Mouse (Mus musculus) MEL (cell line): ENCODE measurements around the gene Il17c. TPM values are rescaled to one million over a fixed set of nuclear protein-coding genes. Genes with fewer than 3 reads are reported as not detected.

Source experiments
- DNase-seq: peaks from one replicate; pipeline ENCODE4 v3.0.0; 2011; ENCODE audit warnings: low read depth, low spot score
- H3K27ac ChIP-seq: 2 replicates; pipeline ENCODE4 v1.5.1; 2012; ENCODE audit warnings: low read depth, mild to moderate bottlenecking, control low read depth, low read length, moderate library complexity; ENCODE audit not compliant: control insufficient read depth
- H3K27me3 ChIP-seq, 2 experiments: fragments of 150-350 bp in 1 of 2; sonication (generic) in 1 of 2; 2 replicates each; pipeline ENCODE4 v1.6.1; 2012; ENCODE audit warnings: low read length in 2 of 2, mild to moderate bottlenecking in 2 of 2, improper control_type of control experiment in 1 of 2, moderate library complexity in 1 of 2; ENCODE audit not compliant: insufficient read depth in 2 of 2, control insufficient read depth in 1 of 2
- H3K36me3 ChIP-seq, 2 experiments: 2 replicates each; pipeline ENCODE4 v1.6.1; 2012 to 2014; ENCODE audit warnings: low read length in 2 of 2, improper control_type of control experiment in 1 of 2, inconsistent platforms in 1 of 2, mild to moderate bottlenecking in 1 of 2; ENCODE audit not compliant: insufficient read depth in 2 of 2, control insufficient read depth in 1 of 2
- H3K4me1 ChIP-seq, 2 experiments: fragments of 150-350 bp in 1 of 2; sonication (generic) in 1 of 2; 2 replicates each; pipeline ENCODE4 v1.6.1; 2012; ENCODE audit warnings: low read length in 2 of 2, improper control_type of control experiment in 1 of 2, mild to moderate bottlenecking in 1 of 2; ENCODE audit not compliant: insufficient read depth in 2 of 2, control insufficient read depth in 1 of 2
- H3K4me3 ChIP-seq, 2 experiments: fragments of 150-350 bp in 1 of 2; sonication (generic) in 1 of 2; 2 replicates each; pipeline ENCODE4 v1.5.1; 2012; ENCODE audit warnings: low read depth in 2 of 2, low read length in 2 of 2, mild to moderate bottlenecking in 2 of 2, moderate library complexity in 2 of 2, control low read depth in 1 of 2, improper control_type of control experiment in 1 of 2; ENCODE audit not compliant: control insufficient read depth in 1 of 2, insufficient read depth in 1 of 2
- H3K79me2 ChIP-seq: 2 replicates; pipeline ENCODE4 v1.6.1; 2012; ENCODE audit warnings: mild to moderate bottlenecking, low read length, moderate library complexity; ENCODE audit not compliant: control insufficient read depth, poor library complexity, insufficient read depth
- H3K9ac ChIP-seq: 2 replicates; pipeline ENCODE4 v1.6.1; 2012; ENCODE audit warnings: low read depth, mild to moderate bottlenecking, control low read depth, low read length, moderate library complexity; ENCODE audit not compliant: control insufficient read depth, poor library complexity, severe bottlenecking
- H3K9me3 ChIP-seq: fragments of 150-350 bp; sonication (generic); replicated peaks from 2 replicates; pipeline ENCODE4 v1.6.1; 2012; ENCODE audit warnings: mild to moderate bottlenecking, low read length, improper control_type of control experiment, moderate library complexity; ENCODE audit not compliant: insufficient read depth
- BHLHE40 ChIP-seq: IDR thresholded peaks from 2 replicates; pipeline ENCODE4 v1.6.1; 2012; ENCODE audit warnings: low read depth, mild to moderate bottlenecking, inconsistent platforms, low read length, improper control_type of control experiment, borderline replicate concordance
- GABPA ChIP-seq: IDR thresholded peaks from 2 replicates; pipeline ENCODE4 v1.6.1; 2012; ENCODE audit warnings: low read depth, mild to moderate bottlenecking, inconsistent platforms, low read length, improper control_type of control experiment, moderate library complexity
- GATA1 ChIP-seq: IDR thresholded peaks from 2 replicates; pipeline ENCODE4 v1.6.1; 2011; ENCODE audit warnings: low read depth, low read length, improper control_type of control experiment
- HCFC1 ChIP-seq: IDR thresholded peaks from 2 replicates; pipeline ENCODE4 v1.6.1; 2012; ENCODE audit warnings: low read depth, mild to moderate bottlenecking, inconsistent platforms, low read length, improper control_type of control experiment, moderate library complexity
- JUND ChIP-seq: IDR thresholded peaks from 2 replicates; pipeline ENCODE4 v1.6.1; 2011; ENCODE audit warnings: low read depth, mild to moderate bottlenecking, improper control_type of control experiment, low read length
- KAT2A ChIP-seq: conservative IDR thresholded peaks from 2 replicates; pipeline ENCODE4 v1.6.1; 2012; ENCODE audit warnings: low read depth, low read length, improper control_type of control experiment, inconsistent platforms
- MAFK ChIP-seq: IDR thresholded peaks from 2 replicates; pipeline ENCODE4 v1.6.1; 2011; ENCODE audit warnings: low read depth, mild to moderate bottlenecking, low read length, improper control_type of control experiment, borderline replicate concordance
- MEF2A ChIP-seq: IDR thresholded peaks from 2 replicates; pipeline ENCODE4 v1.6.1; 2014; ENCODE audit warnings: low read depth, mild to moderate bottlenecking, inconsistent platforms, low read length, improper control_type of control experiment; ENCODE audit not compliant: poor library complexity, insufficient replicate concordance, severe bottlenecking; ENCODE audit errors: extremely low read depth
- MYC ChIP-seq: IDR thresholded peaks from 2 replicates; pipeline ENCODE4 v1.6.1; 2011; ENCODE audit warnings: low read depth, mild to moderate bottlenecking, low read length, improper control_type of control experiment, moderate library complexity
- NRF1 ChIP-seq: IDR thresholded peaks from 2 replicates; pipeline ENCODE4 v1.6.1; 2014; ENCODE audit warnings: low read depth, mild to moderate bottlenecking, inconsistent platforms, low read length, improper control_type of control experiment, moderate library complexity; ENCODE audit not compliant: poor library complexity, insufficient read depth, severe bottlenecking
- POLR2A ChIP-seq, 2 experiments: IDR thresholded peaks; 2 replicates each; pipeline ENCODE4 v1.6.1; 2011 to 2012; ENCODE audit warnings: low read length in 2 of 2, mild to moderate bottlenecking in 2 of 2, control low read depth in 1 of 2, improper control_type of control experiment in 1 of 2, low read depth in 1 of 2, moderate library complexity in 1 of 2; ENCODE audit not compliant: control insufficient read depth in 1 of 2, insufficient read depth in 1 of 2, poor library complexity in 1 of 2
- POLR2AphosphoS2 ChIP-seq: IDR thresholded peaks from 2 replicates; pipeline ENCODE4 v1.6.1; 2011; ENCODE audit warnings: low read length, improper control_type of control experiment
- POLR2AphosphoS5 ChIP-seq: IDR thresholded peaks from 2 replicates; pipeline ENCODE4 v1.6.1; 2012; ENCODE audit warnings: low read depth, borderline replicate concordance, mild to moderate bottlenecking, inconsistent platforms, low read length, moderate library complexity, mixed read lengths
- RAD21 ChIP-seq: IDR thresholded peaks from 2 replicates; pipeline ENCODE4 v1.6.1; 2011; ENCODE audit warnings: mild to moderate bottlenecking, low read depth, low read length, improper control_type of control experiment
- RCOR1 ChIP-seq: IDR thresholded peaks from 2 replicates; pipeline ENCODE4 v1.6.1; 2012; ENCODE audit warnings: low read depth, mild to moderate bottlenecking, inconsistent platforms, low read length, improper control_type of control experiment
- TCF12 ChIP-seq: IDR thresholded peaks from 2 replicates; pipeline ENCODE4 v1.6.1; 2014; ENCODE audit warnings: low read depth, mild to moderate bottlenecking, inconsistent platforms, low read length, improper control_type of control experiment, moderate library complexity
- USF1 ChIP-seq: IDR thresholded peaks from 2 replicates; pipeline ENCODE4 v1.6.1; 2014; ENCODE audit warnings: low read depth, mild to moderate bottlenecking, inconsistent platforms, low read length, improper control_type of control experiment, moderate library complexity
- USF2 ChIP-seq, 2 experiments: IDR thresholded peaks; 2 replicates each; pipeline ENCODE4 v1.6.1; 2011 to 2012; ENCODE audit warnings: improper control_type of control experiment in 2 of 2, low read length in 2 of 2, borderline replicate concordance in 1 of 2, inconsistent platforms in 1 of 2, low read depth in 1 of 2, mild to moderate bottlenecking in 1 of 2; ENCODE audit not compliant: insufficient read depth in 1 of 2
- ZC3H11A ChIP-seq: IDR thresholded peaks from 2 replicates; pipeline ENCODE4 v1.6.1; 2012; ENCODE audit warnings: low read depth, mild to moderate bottlenecking, inconsistent platforms, low read length, improper control_type of control experiment
- ZMIZ1 ChIP-seq: IDR thresholded peaks from 2 replicates; pipeline ENCODE4 v1.6.1; 2012; ENCODE audit warnings: low read depth, mild to moderate bottlenecking, inconsistent platforms, low read length, improper control_type of control experiment, moderate library complexity
- ZNF384 ChIP-seq: IDR thresholded peaks from 2 replicates; pipeline ENCODE4 v1.6.1; 2012; ENCODE audit warnings: low read depth, mild to moderate bottlenecking, inconsistent platforms, low read length, improper control_type of control experiment
- polyA plus RNA-seq, 2 experiments: library from polyadenylated mRNA; stranded (reverse) in 1 of 2; unstranded in 1 of 2; fragments of >175 nt in 1 of 2; fragments of >200 nt in 1 of 2; gene quantifications; 2 replicates each; pipeline versions ENCODE4 v1.2.1 to v1.2.4; 2012; ENCODE audit warnings: low replicate concordance in 2 of 2, low read depth in 1 of 2; ENCODE audit not compliant: insufficient read length in 2 of 2, insufficient read depth in 1 of 2, missing spikeins in 1 of 2
- total RNA-seq: library from RNA; depleted of rRNA; stranded (reverse); fragments of 300-350 nt; gene quantifications from 2 replicates; pipeline ENCODE4 v1.2.3, GENCODE M21; 2012

The Il17c gene
- total and polyA plus RNA-seq, 3 experiments = 0.43 TPM; not detected in 2

- no peak for DNase-seq
- H3K79me2 ChIP-seq = no peaks in the 10 kb centered on the region; the same call in 1 of the 2 replicates
- H3K36me3 ChIP-seq = peaks cover 0 to 12% of the 10 kb centered on the region in 2 experiments; a peak in 3 of 4 replicates
- H3K4me3 ChIP-seq = no peak overlapping the region
- H3K9me3 ChIP-seq = no peaks in the 10 kb centered on the region
- no peak for TF ChIP-seq MEF2A
- TF ChIP-seq POLR2AphosphoS5 = no peak
- TF ChIP-seq NRF1 = no peak
- TF ChIP-seq TCF12 = no peak
- TF ChIP-seq MYC = no peak
- no peak for TF ChIP-seq BHLHE40
- TF ChIP-seq ZMIZ1 = no peak
- TF ChIP-seq POLR2AphosphoS2 = no peak
- TF ChIP-seq GATA1 = no peak
- TF ChIP-seq JUND = no peak
- TF ChIP-seq, all 39 proteins: peak for 0
- H3K27ac ChIP-seq = no peak overlapping the region
- H3K27me3 ChIP-seq = no peaks in the 10 kb centered on the region
- H3K4me1 ChIP-seq = peaks cover 4 to 21% of the 10 kb centered on the region in 2 experiments
- H3K9ac ChIP-seq = no peak overlapping the region
These were observed 47.6 kb downstream of the Il17c start for GRCm38 (mm10) chr8:122469407-122469806.

GRCm38 (mm10) chr8:122469965-122470364 is 48.1 kb downstream of the Il17c start:
- H3K4me1 ChIP-seq = peaks cover 6 to 22% of the 10 kb centered on the region in 2 experiments
- peaks cover 0 to 13% of the 10 kb centered on the region in 2 experiments; a peak in 3 of 4 replicates for H3K36me3 ChIP-seq
- no peaks in the 10 kb centered on the region for H3K27me3 ChIP-seq
- no peak overlapping the region for H3K4me3 ChIP-seq
- no peak for DNase-seq
- H3K79me2 ChIP-seq = peaks cover 3% of the 10 kb centered on the region; the same call in 1 of the 2 replicates
- no peaks in the 10 kb centered on the region for H3K9me3 ChIP-seq
- TF ChIP-seq POLR2AphosphoS2 = no peak
- no peak for TF ChIP-seq USF1
- no peak for TF ChIP-seq RCOR1
- no peak for TF ChIP-seq HCFC1
- no peak for TF ChIP-seq RAD21
- TF ChIP-seq ZNF384 = no peak
- TF ChIP-seq KAT2A = no peak
- no peak for TF ChIP-seq BHLHE40
- no peak for TF ChIP-seq GABPA
- no peak for TF ChIP-seq POLR2A (IDR thresholded peaks at IDR 0.05; ENCODE audit: control insufficient read depth in 1 of 2, insufficient read depth in 1 of 2, low read depth in 1 of 2, low read length in 2 of 2, poor library complexity in 1 of 2)
- no peak for TF ChIP-seq USF2 (IDR thresholded peaks at IDR 0.05; ENCODE audit: borderline replicate concordance in 1 of 2, insufficient read depth in 1 of 2, low read depth in 1 of 2, low read length in 2 of 2)
- TF ChIP-seq JUND = no peak
- TF ChIP-seq ZC3H11A = no peak
- TF ChIP-seq MAFK = no peak
- TF ChIP-seq, all 39 proteins: peak for 0
- Histone ChIP-seq H3K9ac (no peak overlapping the region), H3K27ac (no peak overlapping the region)
